Mouse (Mus musculus) MEL (cell line): ENCODE results near the gene Cd37. TPM values are rescaled to one million over a fixed set of nuclear protein-coding genes. Genes with fewer than 3 reads are reported as not detected.

Experiments used
- DNase-seq: peaks from one replicate; pipeline ENCODE4 v3.0.0; 2011; ENCODE audit warnings: low read depth, low spot score
- H3K27ac ChIP-seq: 2 replicates; pipeline ENCODE4 v1.5.1; 2012; ENCODE audit warnings: low read depth, mild to moderate bottlenecking, control low read depth, low read length, moderate library complexity; ENCODE audit not compliant: control insufficient read depth
- H3K27me3 ChIP-seq, 2 experiments: fragments of 150-350 bp in 1 of 2; sonication (generic) in 1 of 2; 2 replicates each; pipeline ENCODE4 v1.6.1; 2012; ENCODE audit warnings: low read length in 2 of 2, mild to moderate bottlenecking in 2 of 2, improper control_type of control experiment in 1 of 2, moderate library complexity in 1 of 2; ENCODE audit not compliant: insufficient read depth in 2 of 2, control insufficient read depth in 1 of 2
- H3K36me3 ChIP-seq, 2 experiments: 2 replicates each; pipeline ENCODE4 v1.6.1; 2012 to 2014; ENCODE audit warnings: low read length in 2 of 2, improper control_type of control experiment in 1 of 2, inconsistent platforms in 1 of 2, mild to moderate bottlenecking in 1 of 2; ENCODE audit not compliant: insufficient read depth in 2 of 2, control insufficient read depth in 1 of 2
- H3K4me1 ChIP-seq, 2 experiments: fragments of 150-350 bp in 1 of 2; sonication (generic) in 1 of 2; 2 replicates each; pipeline ENCODE4 v1.6.1; 2012; ENCODE audit warnings: low read length in 2 of 2, improper control_type of control experiment in 1 of 2, mild to moderate bottlenecking in 1 of 2; ENCODE audit not compliant: insufficient read depth in 2 of 2, control insufficient read depth in 1 of 2
- H3K4me3 ChIP-seq, 2 experiments: fragments of 150-350 bp in 1 of 2; sonication (generic) in 1 of 2; 2 replicates each; pipeline ENCODE4 v1.5.1; 2012; ENCODE audit warnings: low read depth in 2 of 2, low read length in 2 of 2, mild to moderate bottlenecking in 2 of 2, moderate library complexity in 2 of 2, control low read depth in 1 of 2, improper control_type of control experiment in 1 of 2; ENCODE audit not compliant: control insufficient read depth in 1 of 2, insufficient read depth in 1 of 2
- H3K79me2 ChIP-seq: 2 replicates; pipeline ENCODE4 v1.6.1; 2012; ENCODE audit warnings: mild to moderate bottlenecking, low read length, moderate library complexity; ENCODE audit not compliant: control insufficient read depth, poor library complexity, insufficient read depth
- H3K9ac ChIP-seq: 2 replicates; pipeline ENCODE4 v1.6.1; 2012; ENCODE audit warnings: low read depth, mild to moderate bottlenecking, control low read depth, low read length, moderate library complexity; ENCODE audit not compliant: control insufficient read depth, poor library complexity, severe bottlenecking
- H3K9me3 ChIP-seq: fragments of 150-350 bp; sonication (generic); replicated peaks from 2 replicates; pipeline ENCODE4 v1.6.1; 2012; ENCODE audit warnings: mild to moderate bottlenecking, low read length, improper control_type of control experiment, moderate library complexity; ENCODE audit not compliant: insufficient read depth
- BHLHE40 ChIP-seq: IDR thresholded peaks from 2 replicates; pipeline ENCODE4 v1.6.1; 2012; ENCODE audit warnings: low read depth, mild to moderate bottlenecking, inconsistent platforms, low read length, improper control_type of control experiment, borderline replicate concordance
- CHD2 ChIP-seq: IDR thresholded peaks from 2 replicates; pipeline ENCODE4 v1.6.1; 2011; ENCODE audit warnings: low read length, improper control_type of control experiment
- E2F4 ChIP-seq: IDR thresholded peaks from 2 replicates; pipeline ENCODE4 v1.6.1; 2011; ENCODE audit warnings: low read depth, low read length, improper control_type of control experiment, borderline replicate concordance
- ELF1 ChIP-seq: IDR thresholded peaks from 2 replicates; pipeline ENCODE4 v1.6.1; 2014; ENCODE audit warnings: low read depth, mild to moderate bottlenecking, inconsistent platforms, low read length, improper control_type of control experiment, moderate library complexity
- EP300 ChIP-seq, 2 experiments: IDR thresholded peaks; 2 replicates each; pipeline ENCODE4 v1.6.1; 2011; ENCODE audit warnings: improper control_type of control experiment in 2 of 2, low read length in 2 of 2, low read depth in 1 of 2, mild to moderate bottlenecking in 1 of 2
- ETS1 ChIP-seq: IDR thresholded peaks from 2 replicates; pipeline ENCODE4 v1.6.1; 2012; ENCODE audit warnings: low read depth, mild to moderate bottlenecking, inconsistent platforms, low read length, improper control_type of control experiment, moderate library complexity
- GABPA ChIP-seq: IDR thresholded peaks from 2 replicates; pipeline ENCODE4 v1.6.1; 2012; ENCODE audit warnings: low read depth, mild to moderate bottlenecking, inconsistent platforms, low read length, improper control_type of control experiment, moderate library complexity
- GATA1 ChIP-seq: IDR thresholded peaks from 2 replicates; pipeline ENCODE4 v1.6.1; 2011; ENCODE audit warnings: low read depth, low read length, improper control_type of control experiment
- MAX ChIP-seq: IDR thresholded peaks from 2 replicates; pipeline ENCODE4 v1.6.1; 2011; ENCODE audit warnings: low read length, improper control_type of control experiment
- MEF2A ChIP-seq: IDR thresholded peaks from 2 replicates; pipeline ENCODE4 v1.6.1; 2014; ENCODE audit warnings: low read depth, mild to moderate bottlenecking, inconsistent platforms, low read length, improper control_type of control experiment; ENCODE audit not compliant: poor library complexity, insufficient replicate concordance, severe bottlenecking; ENCODE audit errors: extremely low read depth
- MXI1 ChIP-seq: IDR thresholded peaks from 2 replicates; pipeline ENCODE4 v1.6.1; 2011; ENCODE audit warnings: mild to moderate bottlenecking, low read depth, low read length, improper control_type of control experiment
- MYB ChIP-seq: IDR thresholded peaks from 2 replicates; pipeline ENCODE4 v1.6.1; 2011; ENCODE audit warnings: mild to moderate bottlenecking, low read depth, low read length, improper control_type of control experiment
- MYC ChIP-seq: IDR thresholded peaks from 2 replicates; pipeline ENCODE4 v1.6.1; 2011; ENCODE audit warnings: low read depth, mild to moderate bottlenecking, low read length, improper control_type of control experiment, moderate library complexity
- NELFE ChIP-seq: IDR thresholded peaks from 2 replicates; pipeline ENCODE4 v1.6.1; 2011; ENCODE audit warnings: low read depth, low read length, improper control_type of control experiment
- NRF1 ChIP-seq: IDR thresholded peaks from 2 replicates; pipeline ENCODE4 v1.6.1; 2014; ENCODE audit warnings: low read depth, mild to moderate bottlenecking, inconsistent platforms, low read length, improper control_type of control experiment, moderate library complexity; ENCODE audit not compliant: poor library complexity, insufficient read depth, severe bottlenecking
- POLR2AphosphoS5 ChIP-seq: IDR thresholded peaks from 2 replicates; pipeline ENCODE4 v1.6.1; 2012; ENCODE audit warnings: low read depth, borderline replicate concordance, mild to moderate bottlenecking, inconsistent platforms, low read length, moderate library complexity, mixed read lengths
- RCOR1 ChIP-seq: IDR thresholded peaks from 2 replicates; pipeline ENCODE4 v1.6.1; 2012; ENCODE audit warnings: low read depth, mild to moderate bottlenecking, inconsistent platforms, low read length, improper control_type of control experiment
- SMC3 ChIP-seq: IDR thresholded peaks from 2 replicates; pipeline ENCODE4 v1.6.1; 2011; ENCODE audit warnings: low read depth, low read length, improper control_type of control experiment
- TAL1 ChIP-seq: IDR thresholded peaks from 2 replicates; pipeline ENCODE4 v1.6.1; 2012; ENCODE audit warnings: mild to moderate bottlenecking, inconsistent platforms, low read length, moderate library complexity, mixed read lengths
- TCF12 ChIP-seq: IDR thresholded peaks from 2 replicates; pipeline ENCODE4 v1.6.1; 2014; ENCODE audit warnings: low read depth, mild to moderate bottlenecking, inconsistent platforms, low read length, improper control_type of control experiment, moderate library complexity
- USF1 ChIP-seq: IDR thresholded peaks from 2 replicates; pipeline ENCODE4 v1.6.1; 2014; ENCODE audit warnings: low read depth, mild to moderate bottlenecking, inconsistent platforms, low read length, improper control_type of control experiment, moderate library complexity
- ZC3H11A ChIP-seq: IDR thresholded peaks from 2 replicates; pipeline ENCODE4 v1.6.1; 2012; ENCODE audit warnings: low read depth, mild to moderate bottlenecking, inconsistent platforms, low read length, improper control_type of control experiment
- polyA plus RNA-seq, 2 experiments: library from polyadenylated mRNA; stranded (reverse) in 1 of 2; unstranded in 1 of 2; fragments of >175 nt in 1 of 2; fragments of >200 nt in 1 of 2; gene quantifications; 2 replicates each; pipeline versions ENCODE4 v1.2.1 to v1.2.4; 2012; ENCODE audit warnings: low replicate concordance in 2 of 2, low read depth in 1 of 2; ENCODE audit not compliant: insufficient read length in 2 of 2, insufficient read depth in 1 of 2, missing spikeins in 1 of 2
- total RNA-seq: library from RNA; depleted of rRNA; stranded (reverse); fragments of 300-350 nt; gene quantifications from 2 replicates; pipeline ENCODE4 v1.2.3, GENCODE M21; 2012

The Cd37 gene
- total and polyA plus RNA-seq, 3 experiments, result 22.4 to 111 TPM; not detected in 1

- DNase-seq, result no peak
- H3K79me2 ChIP-seq, result no peaks in the 10 kb centered on the region
- H3K9me3 ChIP-seq, result no peaks in the 10 kb centered on the region
- no peak overlapping the region for H3K9ac ChIP-seq
- peaks cover 26 to 41% of the 10 kb centered on the region in 2 experiments for H3K4me1 ChIP-seq
- no peak for TF ChIP-seq RCOR1
- TF ChIP-seq E2F4, result no peak
- TF ChIP-seq MEF2A, result no peak
- TF ChIP-seq NELFE, result no peak
- TF ChIP-seq POLR2AphosphoS5, result no peak
- no peak overlapping the region for H3K4me3 ChIP-seq
- peaks cover 0 to 14% of the 10 kb centered on the region in 2 experiments; a peak in 2 of 4 replicates for H3K36me3 ChIP-seq
- no peaks in the 10 kb centered on the region for H3K27me3 ChIP-seq
- no peak overlapping the region for H3K27ac ChIP-seq
Observed at GRCm38 (mm10) chr7:45191161-45191560, 47.8 kb downstream of the Cd37 start.

GRCm38 (mm10) chr7:45190186-45190585 lies 48.7 kb downstream of the Cd37 start:
- TF ChIP-seq SMC3, result no peak
- TF ChIP-seq TAL1, result peak; percentile 48; the same call in 1 of the 2 replicates
- 0 out of 2 replicates have a peak, but pooled peaks have one; percentile 46 for TF ChIP-seq MYC
- TF ChIP-seq EP300 (IDR thresholded peaks at IDR 0.05; ENCODE audit: low read depth in 1 of 2, low read length in 2 of 2), result peak; percentile 80 to 85
- peak; percentile 62 for TF ChIP-seq ETS1
- TF ChIP-seq MXI1, result 0 out of 2 replicates have a peak, but pooled peaks have one; percentile 37
- TF ChIP-seq NRF1, result no peak; the same call in 1 of the 2 replicates
- 0 out of 2 replicates have a peak, but pooled peaks have one; percentile 28 for TF ChIP-seq BHLHE40
- peak; percentile 73 for TF ChIP-seq TCF12
- peak; percentile 69; the same call in 1 of the 2 replicates for TF ChIP-seq MAX
- no peak for TF ChIP-seq GABPA
- no peak for TF ChIP-seq ZC3H11A
- TF ChIP-seq GATA1, result peak; percentile 76
- no peak for TF ChIP-seq CHD2
- 0 out of 2 replicates have a peak, but pooled peaks have one; percentile 34 for TF ChIP-seq MYB
- no peak for TF ChIP-seq ELF1
- no peak for TF ChIP-seq USF1
- peak; percentile 35; the same call in 1 of the 2 replicates for TF ChIP-seq RCOR1
- Histone ChIP-seq H3K9ac (no peak overlapping the region), H3K27me3 (no peaks in the 10 kb centered on the region), H3K4me3 (no peak overlapping the region), H3K9me3 (no peaks in the 10 kb centered on the region), H3K36me3 (peaks cover 0 to 14% of the 10 kb centered on the region in 2 experiments; a peak in 2 of 4 replicates), H3K27ac (peak overlapping the region; percentile 34), H3K4me1 (peaks cover 26 to 41% of the 10 kb centered on the region in 2 experiments), H3K79me2 (no peaks in the 10 kb centered on the region)
- DNase-seq, result peak; percentile 70
